Mouse (Mus musculus): ENCODE measurements around the gene Ecel1. TPM values are rescaled to one million over a fixed set of nuclear protein-coding genes. Genes with fewer than 3 reads are reported as not detected.

Gene Ecel1
- total RNA-seq, 1 experiment from 2014 or later = 0.73 TPM

DNA sequence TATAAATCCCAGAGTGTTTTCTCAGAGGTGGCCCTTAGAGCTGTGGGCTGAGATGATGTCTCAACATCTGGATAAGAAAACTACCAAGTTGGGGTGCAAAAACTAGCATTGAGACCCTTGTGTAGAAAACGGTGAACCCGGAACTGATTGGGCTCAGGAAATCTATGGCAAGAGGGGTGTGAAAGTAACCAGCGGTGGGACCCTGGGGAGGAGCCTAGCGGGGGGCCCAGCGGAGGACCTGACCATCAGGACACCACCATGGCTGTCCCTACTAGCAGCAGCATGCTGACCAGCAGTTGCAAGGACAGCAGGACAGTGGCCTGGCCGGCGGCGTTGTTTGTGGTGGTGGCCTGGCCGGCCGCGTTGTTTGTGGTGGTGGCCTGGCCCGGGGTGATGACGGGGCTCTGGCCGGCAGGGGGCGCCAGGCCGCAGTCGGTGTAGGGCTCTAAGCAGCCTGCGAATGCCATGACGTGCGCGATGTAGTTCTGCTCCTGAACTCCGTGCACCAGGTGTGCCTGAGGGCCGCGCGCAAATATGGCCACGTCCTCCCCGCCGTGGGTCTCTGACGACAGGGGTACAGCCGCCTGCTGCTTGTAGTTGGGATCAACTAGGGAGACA lies 57.9 kb downstream of the Ecel1 start:
- peak; percentile 82 for DNase-seq

Other genes starting within 250 kb of the Ecel1 start
- not detected in 2 replicates for gene Alppl2, start 66.6 kb downstream of the Ecel1 start, total RNA-seq (2021)
- not detected in 2 replicates for gene Alpi, start 54.9 kb downstream of the Ecel1 start, total RNA-seq (2021)
- gene Akp3, start 31.5 kb downstream of the Ecel1 start, total RNA-seq (2021) = not detected in 2 replicates
- not detected in 2 replicates for gene Prss56, start 26.8 kb upstream of the Ecel1 start, total RNA-seq (2021)
- gene Chrnd, start 34.1 kb upstream of the Ecel1 start, total RNA-seq (2021) = not detected in 2 replicates
- gene Chrng, start 48.1 kb upstream of the Ecel1 start, total RNA-seq (2021) = not detected in 2 replicates
- 89.9 and 96.0 TPM in 2 replicates for gene Eif4e2, start 57.4 kb upstream of the Ecel1 start, total RNA-seq (2021)
- gene Efhd1, start 107.8 kb upstream of the Ecel1 start, total RNA-seq (2021) = 310 and 340 TPM in 2 replicates
- 94.6 and 114 TPM in 2 replicates for gene Gigyf2, start 170.5 kb upstream of the Ecel1 start, total RNA-seq (2021)
- not detected in 2 replicates for gene Kcnj13, start 238.2 kb upstream of the Ecel1 start, total RNA-seq (2021)